Mouse (Mus musculus) B cell, adult 62 days (primary cell): Measurements from ENCODE around the gene Fam71b. TPM values are rescaled to one million over a fixed set of nuclear protein-coding genes. Genes with fewer than 3 reads are reported as not detected.

Source experiments
- total RNA-seq: library from RNA; stranded (reverse); gene quantifications from 4 replicates; pipeline ENCODE4 v1.2.4, GENCODE M21; 2023

Fam71b gene
- not detected in 4 replicates for total RNA-seq

GRCm38 (mm10) chr11:46396167-46396859 lies at the start of gene Fam71b:
Gene Fam71b (plus strand): TSS chr11:46396559.

GRCm38 (mm10) chr11:46389336-46390117 lies 6.8 kb upstream of the Fam71b start, which contains the start of gene Itk:
Gene Itk (minus strand): TSS chr11:46389515.

GRCm38 (mm10) chr11:46436760-46437458 lies 40.5 kb downstream of the Fam71b start, which contains the start of gene Med7:
Gene Med7 (plus strand): TSS chr11:46436925.

GRCm38 (mm10) chr11:46454453-46455045 lies 58.2 kb downstream of the Fam71b start, which contains the start of gene Havcr2:
Gene Havcr2 (plus strand): TSS chr11:46454935.

Other genes with a start within 250 kb of the Fam71b start
- gene Nipal4, start 230.1 kb upstream of the Fam71b start, total RNA-seq: 0.72 to 1.9 TPM (median 1.6 TPM) in 4 replicates
- gene Fndc9, start 161.0 kb upstream of the Fam71b start, total RNA-seq: not detected in 4 replicates
- gene Cyfip2, start 83.7 kb upstream of the Fam71b start, total RNA-seq: 174 to 195 TPM (median 181 TPM) in 4 replicates
- gene Itk, start 7.0 kb upstream of the Fam71b start, total RNA-seq: 1.4 to 1.8 TPM (median 1.5 TPM) in 4 replicates
- 86.1 to 115 TPM (median 106 TPM) in 4 replicates for gene Med7, start 40.4 kb downstream of the Fam71b start, total RNA-seq
- 0.45 to 0.78 TPM (median 0.60 TPM) in 4 replicates for gene Havcr2, start 58.4 kb downstream of the Fam71b start, total RNA-seq
- not detected in 4 replicates for gene Gm12169, start 127.7 kb downstream of the Fam71b start, total RNA-seq
- not detected in 4 replicates for gene BC053393, start 175.0 kb downstream of the Fam71b start, total RNA-seq
- not detected in 4 replicates for gene Dppa1, start 232.7 kb downstream of the Fam71b start, total RNA-seq